Mouse (Mus musculus): ENCODE data around the gene Prkaca.
A peak's percentile ranks its signal among the peaks of the same experiment; 100 is the strongest.
"Not testable (repeated sequence)": the region's sequence is repeated elsewhere in the genome, so short reads cannot be mapped to it uniquely, and the experiment has no call there.

Prkaca gene

GRCm38 (mm10) chr8:84002957-84003611, 30.3 kb downstream of the Prkaca start:
- no peak for DNase-seq (ENCODE audit: low spot score)

- DNase-seq (ENCODE audit: low spot score) = no peak
These were observed 30.9 kb downstream of the Prkaca start for GRCm38 (mm10) chr8:84003612-84004246.

DNA sequence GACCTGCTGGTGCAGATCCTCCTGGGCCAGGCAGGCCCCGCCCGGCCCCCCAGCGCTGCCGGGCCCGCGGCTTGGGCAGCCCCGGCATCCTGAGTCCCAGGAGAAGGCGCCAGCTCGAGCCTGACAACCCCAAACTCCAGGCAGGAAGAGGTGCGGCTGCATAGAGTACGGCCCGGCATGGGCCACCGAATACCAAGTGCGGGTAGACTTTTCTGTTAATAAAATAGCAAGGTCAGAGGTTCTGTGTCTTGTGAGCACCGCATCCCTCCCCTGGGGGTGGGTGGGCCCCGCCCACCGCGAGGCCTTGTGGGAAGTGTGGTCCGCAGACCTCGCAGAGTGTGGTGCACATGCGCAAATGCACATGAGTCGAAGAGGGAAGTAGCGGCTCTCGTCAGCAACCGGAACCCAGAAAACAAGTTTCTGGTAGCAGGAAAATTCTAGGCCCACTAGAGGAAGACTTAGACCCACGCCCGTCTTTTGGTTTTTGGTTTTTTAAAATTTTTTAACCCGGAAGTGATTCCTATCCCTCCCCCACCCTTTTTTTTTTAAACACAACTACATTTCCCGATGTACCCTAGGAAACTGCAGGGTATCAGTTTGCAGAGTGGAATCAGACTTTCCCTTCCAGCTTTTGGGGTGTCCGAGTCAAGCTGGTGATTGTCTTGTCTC, 31.9 kb downstream of the Prkaca start:
- DNase-seq (ENCODE audit: low spot score) = peak; percentile 96

GRCm38 (mm10) chr8:84005502-84005901, 32.7 kb downstream of the Prkaca start:
- not testable (repeated sequence) for DNase-seq (ENCODE audit: low spot score)

DNA sequence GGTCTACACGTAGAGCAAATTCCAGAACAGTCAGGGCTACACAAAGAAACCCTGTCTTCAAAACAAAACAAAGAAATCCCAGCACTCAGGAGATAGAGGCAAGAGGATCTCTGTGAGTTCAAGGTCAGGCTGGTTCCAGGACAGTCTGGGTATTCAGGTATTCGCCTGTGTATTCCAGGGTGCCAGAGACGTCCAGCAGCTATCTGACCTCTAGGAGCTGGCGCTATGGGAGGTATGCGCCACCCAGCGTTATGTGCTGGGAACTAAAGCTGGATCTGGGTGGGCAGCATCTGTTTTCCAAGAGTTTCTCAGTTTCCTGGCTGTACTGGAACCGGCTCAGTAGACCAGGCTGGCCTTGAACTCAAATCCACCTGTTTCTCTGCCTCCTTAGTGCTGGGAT, 35.6 kb downstream of the Prkaca start:
- DNase-seq (ENCODE audit: low spot score) = no peak

DNA sequence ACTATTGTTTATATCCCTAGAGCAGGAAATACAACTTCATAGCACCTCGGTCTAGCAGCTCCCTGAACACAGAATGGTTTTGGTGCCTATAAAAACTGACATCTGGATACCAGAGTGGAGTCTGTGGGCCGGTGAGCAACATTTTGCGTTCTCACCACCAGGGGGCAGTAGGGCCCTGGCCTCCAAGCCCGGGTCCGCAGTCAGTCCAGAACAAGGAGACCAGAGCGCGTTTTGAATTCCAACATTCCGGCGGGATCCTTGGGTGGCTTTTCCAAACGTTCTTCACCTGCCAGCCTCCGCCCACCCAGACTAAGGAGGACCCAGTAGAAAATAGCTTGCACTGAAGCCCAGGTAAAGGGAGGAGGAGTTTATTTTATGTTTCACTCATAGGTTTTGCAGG, 37.1 kb downstream of the Prkaca start:
- peak; percentile 89 for DNase-seq (ENCODE audit: low spot score)

GRCm38 (mm10) chr8:84010625-84011611, 38.1 kb downstream of the Prkaca start:
- peak; percentile 70 for DNase-seq (ENCODE audit: low spot score)

DNA sequence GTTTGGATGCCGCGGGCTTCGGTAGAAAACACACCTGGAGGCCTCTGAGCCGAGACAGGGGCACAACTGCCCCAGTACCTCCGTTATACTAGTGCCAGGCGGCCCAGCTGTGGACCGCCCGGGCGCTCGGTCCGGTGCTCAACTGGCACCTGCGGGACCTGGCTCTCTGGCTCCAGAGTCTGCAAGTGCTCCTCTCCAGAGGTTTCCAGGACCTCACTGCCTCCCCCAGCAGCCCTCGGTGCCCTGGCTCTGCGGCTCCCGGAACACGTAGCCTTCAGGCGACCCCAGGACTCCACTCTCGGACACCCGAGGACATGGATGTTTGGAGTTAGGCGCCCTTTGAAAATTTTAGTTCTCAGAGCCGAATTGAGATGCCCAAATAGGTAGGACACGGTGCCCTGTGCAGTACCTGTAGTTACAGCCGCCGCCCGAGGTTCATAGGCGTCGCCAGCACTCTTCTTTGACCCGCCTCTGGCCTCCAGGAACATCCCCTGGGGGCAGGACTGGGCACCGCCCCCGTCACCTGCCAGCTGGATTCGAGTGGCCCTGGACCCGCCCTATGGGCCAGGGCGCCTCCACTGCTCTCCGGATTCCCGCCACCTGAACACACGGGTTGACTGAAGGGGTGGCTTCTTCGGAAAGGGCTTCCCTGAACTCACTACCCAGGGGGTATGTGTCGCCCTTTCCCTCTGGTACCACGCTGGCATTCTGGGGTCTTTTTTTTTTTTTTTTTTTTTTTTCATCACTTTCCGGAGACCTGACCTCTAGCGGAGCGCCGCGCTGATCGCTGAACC, 39.1 kb downstream of the Prkaca start, which contains the start of gene 2210011C24Rik:
Gene 2210011C24Rik (minus strand): TSS at position 467 of the 794 bp plus-strand sequence.
- DNase-seq (ENCODE audit: low spot score) = peak; percentile 79

GRCm38 (mm10) chr8:84012499-84013165, 39.8 kb downstream of the Prkaca start:
- no peak for DNase-seq (ENCODE audit: low spot score)

- DNase-seq (ENCODE audit: low spot score) = no peak
These were observed 43.0 kb downstream of the Prkaca start for GRCm38 (mm10) chr8:84015833-84016232.

GRCm38 (mm10) chr8:84019738-84020137, 46.9 kb downstream of the Prkaca start:
- DNase-seq (ENCODE audit: low spot score) = no peak

DNA sequence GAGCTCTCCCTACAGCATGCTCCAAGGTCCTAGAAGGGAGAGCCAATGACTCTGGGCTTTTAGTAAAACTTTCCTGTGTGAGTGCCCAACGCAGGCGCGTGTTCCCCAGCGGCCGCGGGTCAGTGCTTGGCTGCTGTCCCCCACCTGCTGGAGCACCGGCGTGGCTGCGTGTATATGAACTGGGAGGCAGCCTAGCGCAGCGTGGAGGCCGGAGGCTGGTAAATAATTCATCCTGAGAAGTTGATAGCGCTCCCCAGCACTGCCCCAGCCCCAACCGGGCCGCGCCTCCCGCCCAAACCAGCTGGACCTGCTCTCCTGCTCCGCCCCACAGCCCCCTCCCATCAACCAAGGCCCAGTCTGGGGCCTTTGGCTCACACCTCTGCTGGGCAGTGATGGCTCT, 48.3 kb downstream of the Prkaca start, which contains the start of gene Palm3:
Gene Palm3 (plus strand): TSS at position 376 of the 400 bp plus-strand sequence.
- DNase-seq (ENCODE audit: low spot score) = no peak

DNA sequence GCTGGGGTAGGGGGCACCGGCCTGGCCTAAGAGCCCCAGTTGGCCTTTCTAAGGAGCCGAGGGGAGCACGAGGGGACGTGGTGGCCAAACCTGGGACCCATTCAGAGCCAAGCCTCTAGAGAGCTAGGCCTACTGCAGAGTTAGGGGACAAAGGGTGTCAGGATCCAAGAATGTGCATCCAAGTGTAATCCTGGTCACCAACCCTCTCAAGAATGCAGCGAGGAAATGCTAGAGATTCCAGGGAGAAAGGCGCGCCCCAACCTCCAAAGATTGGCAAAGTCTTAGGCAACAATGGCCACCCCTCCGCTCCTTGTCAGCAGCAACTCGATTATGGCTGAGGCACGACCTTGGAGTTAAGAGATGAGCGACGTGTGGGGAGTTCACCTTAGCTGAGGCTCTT, 48.8 kb downstream of the Prkaca start:
- DNase-seq (ENCODE audit: low spot score) = no peak

- DNase-seq (ENCODE audit: low spot score) = peak; percentile 78
These were observed 50.3 kb downstream of the Prkaca start for GRCm38 (mm10) chr8:84023085-84023484.

DNA sequence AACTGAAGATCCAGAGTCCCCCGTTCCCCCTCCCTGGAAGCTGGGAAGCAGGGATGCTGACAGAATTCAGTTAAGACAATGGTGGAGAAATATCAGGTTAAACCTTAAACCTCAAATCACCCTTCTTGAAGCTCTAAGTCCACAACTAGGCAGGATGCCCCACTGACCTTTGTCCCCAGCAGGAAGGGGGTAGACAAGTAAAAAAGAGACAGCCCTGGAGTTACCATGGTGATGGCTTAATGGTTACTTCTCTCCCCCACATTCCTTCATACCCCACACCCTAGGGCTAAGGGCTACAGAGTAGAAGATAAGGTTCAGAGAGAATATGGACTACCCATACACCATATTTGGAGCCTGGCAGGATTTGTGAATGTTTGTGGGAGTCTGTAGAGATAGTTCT, 50.8 kb downstream of the Prkaca start:
- no peak for DNase-seq (ENCODE audit: low spot score)

DNA sequence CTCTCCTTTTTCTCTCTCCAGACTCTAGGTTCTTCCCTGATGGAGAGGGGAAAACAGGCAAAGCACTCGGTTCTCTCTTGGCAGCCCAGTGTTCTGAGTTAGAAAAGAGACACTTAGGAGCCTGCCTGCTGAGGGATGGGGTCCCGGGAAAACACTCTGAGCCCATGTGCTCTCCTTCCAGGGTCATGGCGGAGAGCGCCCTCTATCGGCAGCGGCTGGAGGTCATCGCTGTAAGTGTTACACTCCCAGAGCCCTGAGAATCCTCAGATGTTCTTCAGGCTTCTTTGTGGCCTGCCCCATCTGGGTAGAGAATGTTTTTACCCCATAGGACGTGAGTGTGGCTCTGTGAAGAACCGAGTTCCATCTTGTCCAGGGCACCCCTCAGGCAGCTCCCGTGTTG, 51.4 kb downstream of the Prkaca start:
- no peak for DNase-seq (ENCODE audit: low spot score)

DNA sequence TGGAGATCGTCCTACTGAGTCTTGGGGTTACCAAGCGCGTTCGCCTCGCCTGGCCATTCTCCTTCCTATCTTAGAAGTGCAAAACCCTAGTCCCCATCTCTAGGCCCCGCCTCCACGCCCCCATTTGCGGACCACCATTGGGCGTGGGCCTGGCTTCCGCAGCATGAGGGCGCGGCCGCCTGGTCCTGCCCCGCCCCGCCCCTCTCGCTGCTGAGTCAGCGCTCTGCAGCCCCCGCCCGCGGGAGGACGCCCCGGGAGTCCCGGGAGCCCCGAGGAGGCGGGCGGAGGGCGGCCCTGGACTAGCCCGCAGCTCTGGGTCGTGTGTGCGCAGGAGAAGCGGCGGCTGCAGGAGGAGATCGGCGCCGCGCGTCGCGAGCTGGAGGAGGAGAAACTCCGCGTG, 53.1 kb downstream of the Prkaca start:
- no peak for DNase-seq (ENCODE audit: low spot score)

DNA sequence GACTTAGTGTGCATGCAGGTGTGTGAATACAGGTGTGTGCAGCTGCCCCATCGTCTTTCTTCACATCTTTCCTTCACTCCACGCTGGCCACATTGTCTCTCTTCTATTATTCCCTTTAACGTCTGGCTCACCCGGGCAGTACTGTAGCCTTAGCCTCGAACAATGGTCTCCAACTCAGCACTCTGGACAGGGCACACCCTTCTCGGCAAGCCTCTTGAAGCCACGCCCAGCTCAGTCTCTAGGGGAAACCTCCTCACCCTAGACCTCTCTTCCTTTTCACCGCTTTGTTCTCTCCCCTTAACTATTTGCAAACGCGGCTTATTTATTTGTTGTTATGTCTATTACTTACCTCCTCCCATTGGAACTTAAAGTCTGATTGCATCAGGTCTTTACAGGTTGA, 54.7 kb downstream of the Prkaca start:
- no peak for DNase-seq (ENCODE audit: low spot score)

DNA sequence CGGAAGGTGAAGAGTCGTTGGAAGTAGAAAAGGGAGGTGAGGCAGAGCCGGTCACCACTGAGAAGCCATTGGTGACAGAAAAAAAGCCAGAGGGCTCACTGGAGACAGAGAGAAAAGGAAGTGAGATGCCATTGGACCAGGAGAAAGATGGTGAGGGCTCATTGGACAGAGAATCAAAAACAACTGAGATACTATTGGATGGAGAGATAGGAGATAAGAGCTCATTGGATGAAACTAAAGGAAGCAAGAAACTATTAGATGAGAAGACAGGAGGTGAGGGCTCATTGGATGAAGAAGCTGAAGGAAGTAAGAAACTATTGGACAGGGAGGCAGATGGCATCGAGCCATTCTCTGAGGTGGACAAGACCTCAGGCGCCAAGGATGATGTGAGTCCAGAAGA, 56.5 kb downstream of the Prkaca start:
- no peak for DNase-seq (ENCODE audit: low spot score)

- no peak for DNase-seq (ENCODE audit: low spot score)
These were observed 60.0 kb downstream of the Prkaca start for GRCm38 (mm10) chr8:84032777-84033176.

- no peak for DNase-seq (ENCODE audit: low spot score)
These were observed 65.2 kb downstream of the Prkaca start for GRCm38 (mm10) chr8:84038015-84038414.
